Mouse (Mus musculus) midbrain, embryonic 11.5 days (tissue): Measurements from ENCODE around the gene Jmjd8. TPM values are rescaled to one million over a fixed set of nuclear protein-coding genes. Genes with fewer than 3 reads are reported as not detected.
A peak's percentile ranks its signal among the peaks of the same experiment; 100 is the strongest.

Source experiments
- ATAC-seq: fragments of 200-750 bp; cut with Nextera tagmentation; 2 replicates; pipeline ENCODE4 v1.8.0; 2017; ENCODE audit warnings: moderate TSS enrichment, moderate library complexity; ENCODE audit not compliant: low FRiP score
- DNase-seq: peaks from one replicate; pipeline ENCODE4 v3.0.0; 2015; ENCODE audit warnings: low spot score; ENCODE audit errors: missing footprints
- H3K27ac ChIP-seq: fragments of 300-500 bp; sonication (generic); 2 replicates; pipeline ENCODE4 v1.5.1; 2014; ENCODE audit warnings: low read depth, low read length
- H3K27me3 ChIP-seq: fragments of 300-500 bp; sonication (generic); 2 replicates; pipeline ENCODE4 v1.6.1; 2014; ENCODE audit warnings: mild to moderate bottlenecking, low read length, moderate library complexity, mixed read lengths; ENCODE audit not compliant: control insufficient read depth, insufficient read depth
- H3K36me3 ChIP-seq: fragments of 300-500 bp; sonication (generic); 2 replicates; pipeline ENCODE4 v1.6.1; 2014; ENCODE audit warnings: mild to moderate bottlenecking, low read length, moderate library complexity, mixed read lengths; ENCODE audit not compliant: control insufficient read depth, insufficient read depth
- H3K4me1 ChIP-seq: fragments of 300-500 bp; sonication (generic); 2 replicates; pipeline ENCODE4 v1.6.1; 2014; ENCODE audit warnings: low read length; ENCODE audit not compliant: control insufficient read depth, insufficient read depth
- H3K4me2 ChIP-seq: fragments of 300-500 bp; sonication (generic); 2 replicates; pipeline ENCODE4 v1.6.1; 2014; ENCODE audit warnings: mild to moderate bottlenecking, moderate library complexity
- H3K4me3 ChIP-seq: fragments of 300-500 bp; sonication (generic); 2 replicates; pipeline ENCODE4 v1.5.1; 2014; ENCODE audit warnings: low read depth, low read length
- H3K9ac ChIP-seq: fragments of 300-500 bp; sonication (generic); 2 replicates; pipeline ENCODE4 v1.6.1; 2014; ENCODE audit warnings: low read length
- H3K9me3 ChIP-seq: fragments of 300-500 bp; sonication (generic); 2 replicates; pipeline ENCODE4 v1.6.1; 2016; ENCODE audit warnings: low read length; ENCODE audit not compliant: control insufficient read depth
- WGBS: fragments of 180-500 bp; shearing (Covaris S2); extraction: QIAGEN DNeasy Blood & Tissue Kit; methylation state at CpG from one replicate; pipeline ENCODE4 v1.1.7; 2014; 5-methylcytosine and 5-hydroxymethylcytosine counted together
- polyA plus RNA-seq: library from polyadenylated mRNA; unstranded; fragments of >200 nt; fragmentation: Nextera tagmentation; extraction: Ambion mirVana; gene quantifications from 2 replicates; pipeline ENCODE4 v1.2.1, GENCODE M21; 2014

The Jmjd8 gene
- polyA plus RNA-seq, 1 experiment from 2014 or later = 54.1 TPM

GRCm38 (mm10) chr17:25861704-25862612 lies 33.3 kb downstream of the Jmjd8 start:
- Histone ChIP-seq H3K27me3 (no peaks in the 10 kb centered on the region), H3K36me3 (no peaks in the 10 kb centered on the region), H3K9me3 (no peaks in the 10 kb centered on the region), H3K27ac (peak overlapping the region; percentile 62), H3K4me3 (peak overlapping the region; percentile 63), H3K9ac (peak overlapping the region; percentile 84), H3K4me2 (peak overlapping the region; percentile 86), H3K4me1 (peaks cover 17% of the 10 kb centered on the region)
- DNase-seq (peak; percentile 92), ATAC-seq (no peak; the same call in 1 of the 2 replicates)
- WGBS = 11% methylated on average over 6 of the region's 6 CpGs

GRCm38 (mm10) chr17:25863681-25864080 lies 35.0 kb downstream of the Jmjd8 start:
- Histone ChIP-seq H3K4me3 (no peak overlapping the region), H3K4me1 (peaks cover 22% of the 10 kb centered on the region), H3K27ac (no peak overlapping the region), H3K9me3 (no peaks in the 10 kb centered on the region), H3K27me3 (no peaks in the 10 kb centered on the region), H3K9ac (no peak overlapping the region), H3K36me3 (no peaks in the 10 kb centered on the region), H3K4me2 (no peak overlapping the region)
- no peak for ATAC-seq
- 89% methylated on average over 6 of the region's 6 CpGs for WGBS
- DNase-seq = no peak

- ATAC-seq (no peak), DNase-seq (no peak)
- Histone ChIP-seq H3K36me3 (no peaks in the 10 kb centered on the region), H3K27ac (no peak overlapping the region), H3K4me1 (peaks cover 26% of the 10 kb centered on the region), H3K4me2 (no peak overlapping the region), H3K27me3 (no peaks in the 10 kb centered on the region), H3K9ac (no peak overlapping the region), H3K9me3 (no peaks in the 10 kb centered on the region), H3K4me3 (no peak overlapping the region)
- WGBS = 89% methylated on average over 14 of the region's 14 CpGs
Observed at GRCm38 (mm10) chr17:25864311-25864710, 35.6 kb downstream of the Jmjd8 start.

- no peaks in the 10 kb centered on the region for H3K27me3 ChIP-seq
- H3K4me2 ChIP-seq = no peak overlapping the region
- no peaks in the 10 kb centered on the region for H3K9me3 ChIP-seq
- no peak overlapping the region for H3K27ac ChIP-seq
- peaks cover 23% of the 10 kb centered on the region for H3K4me1 ChIP-seq
- no peaks in the 10 kb centered on the region for H3K36me3 ChIP-seq
- 95% methylated on average over 11 of the region's 11 CpGs for WGBS
- H3K4me3 ChIP-seq = no peak overlapping the region
- no peak for DNase-seq
- no peak overlapping the region for H3K9ac ChIP-seq
- ATAC-seq = no peak
Observed at GRCm38 (mm10) chr17:25865288-25865687, 36.6 kb downstream of the Jmjd8 start.

GRCm38 (mm10) chr17:25866172-25866571 lies 37.5 kb downstream of the Jmjd8 start:
- Histone ChIP-seq H3K27ac (no peak overlapping the region), H3K27me3 (no peaks in the 10 kb centered on the region), H3K4me2 (no peak overlapping the region), H3K36me3 (no peaks in the 10 kb centered on the region), H3K4me1 (peaks cover 15% of the 10 kb centered on the region), H3K4me3 (no peak overlapping the region), H3K9ac (no peak overlapping the region), H3K9me3 (no peaks in the 10 kb centered on the region)
- DNase-seq (no peak), ATAC-seq (no peak)
- 89% methylated on average over 3 of the region's 3 CpGs for WGBS

- ATAC-seq = no peak
- Histone ChIP-seq H3K4me2 (peak overlapping the region; percentile 98), H3K4me3 (peak overlapping the region; percentile 81; the same call in 1 of the 2 replicates), H3K4me1 (peaks cover 9% of the 10 kb centered on the region), H3K9ac (no peak overlapping the region), H3K27me3 (no peaks in the 10 kb centered on the region), H3K27ac (no peak overlapping the region), H3K36me3 (no peaks in the 10 kb centered on the region), H3K9me3 (no peaks in the 10 kb centered on the region)
- no peak for DNase-seq
- WGBS = 17% methylated on average over 7 of the region's 7 CpGs
Observed at GRCm38 (mm10) chr17:25867509-25867835, 38.8 kb downstream of the Jmjd8 start.

GRCm38 (mm10) chr17:25867836-25868600 lies 39.4 kb downstream of the Jmjd8 start:
- peak overlapping the region; percentile 81 for H3K4me3 ChIP-seq
- 1% methylated on average over 42 of the region's 42 CpGs for WGBS
- ATAC-seq (peak; percentile 66), DNase-seq (peak; percentile 91)
- no peaks in the 10 kb centered on the region for H3K27me3 ChIP-seq
- peak overlapping the region; percentile 64 for H3K9ac ChIP-seq
- H3K4me2 ChIP-seq = peak overlapping the region; percentile 98
- H3K4me1 ChIP-seq = peaks cover 9% of the 10 kb centered on the region
- no peaks in the 10 kb centered on the region for H3K36me3 ChIP-seq
- no peaks in the 10 kb centered on the region for H3K9me3 ChIP-seq
- no peak overlapping the region for H3K27ac ChIP-seq

GRCm38 (mm10) chr17:25868601-25869191 lies 40.0 kb downstream of the Jmjd8 start, which contains the start of gene Mcrip2:
TSS of gene Mcrip2 (minus strand) at chr17:25868764.
- Histone ChIP-seq H3K4me1 (peaks cover 9% of the 10 kb centered on the region), H3K36me3 (no peaks in the 10 kb centered on the region), H3K27ac (no peak within 1 kb of the TSS), H3K27me3 (no peaks in the 10 kb centered on the region), H3K9me3 (no peaks in the 10 kb centered on the region), H3K9ac (peak within 1 kb of the TSS; percentile 64), H3K4me2 (peak within 1 kb of the TSS; percentile 98), H3K4me3 (peak within 1 kb of the TSS; percentile 81)
- under 1% methylated on average over 24 of the region's 24 CpGs for WGBS
- DNase-seq (peak; percentile 95), ATAC-seq (peak; percentile 84)
